Mouse (Mus musculus) stomach, postnatal 0 days (tissue): ENCODE data around the gene Irf4.

Experiments
- CTCF ChIP-seq: IDR thresholded peaks from 2 replicates; pipeline ENCODE4 v1.5.1; 2016; ENCODE audit warnings: antibody characterized with exemption, low read depth, mild to moderate bottlenecking, moderate library complexity
- EP300 ChIP-seq: optimal IDR thresholded peaks from 2 replicates; pipeline ENCODE3; 2016; ENCODE audit warnings: antibody characterized with exemption

DNA sequence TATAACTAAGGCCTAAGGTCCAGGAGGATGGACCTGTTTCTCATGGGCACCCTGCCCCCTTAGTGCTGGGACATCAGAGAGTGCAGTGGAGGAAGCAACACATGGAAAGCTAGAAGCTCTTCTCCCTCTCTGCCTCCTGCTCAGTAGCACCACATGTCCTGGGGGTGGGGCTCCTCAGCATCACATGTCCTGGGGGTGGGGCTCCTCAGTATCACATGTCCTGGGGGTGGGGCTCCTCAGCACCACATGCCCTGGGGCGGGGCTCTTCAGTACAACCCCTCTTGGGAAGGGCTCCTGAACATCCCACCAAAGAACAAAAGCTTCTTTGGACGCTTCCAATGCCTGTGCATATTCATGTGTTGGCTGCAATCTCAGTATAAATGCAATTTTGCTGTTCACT, 38.5 kb downstream of the Irf4 start:
- TF ChIP-seq CTCF (no peak), EP300 (no peak)
